Mouse (Mus musculus): ENCODE data around the gene Igf2bp1. TPM values are rescaled to one million over a fixed set of nuclear protein-coding genes. Genes with fewer than 3 reads are reported as not detected.

Gene Igf2bp1
- polyA plus RNA-seq (2017; shearing (Covaris generic)), result under 1 TPM in 1 of 2 experiments, not detected in 1; 0.24 TPM

- no peak for ATAC-seq
Measured at GRCm38 (mm10) chr11:96005403-96006271, at the start of gene Igf2bp1. Gene Igf2bp1, minus strand, starts transcription at chr11:96005940.

GRCm38 (mm10) chr11:96050854-96051253, 45.1 kb upstream of the Igf2bp1 start:
- ATAC-seq, result no peak

- no peak for ATAC-seq
Measured at GRCm38 (mm10) chr11:96049939-96050338, 44.2 kb upstream of the Igf2bp1 start.

GRCm38 (mm10) chr11:96047469-96048373, 42.0 kb upstream of the Igf2bp1 start:
- no peak for ATAC-seq

- ATAC-seq, result no peak
Measured at GRCm38 (mm10) chr11:96046793-96047192, 41.1 kb upstream of the Igf2bp1 start.

GRCm38 (mm10) chr11:96046028-96046427, 40.3 kb upstream of the Igf2bp1 start:
- no peak for ATAC-seq

GRCm38 (mm10) chr11:96044803-96045567, 39.2 kb upstream of the Igf2bp1 start:
- no peak for ATAC-seq

GRCm38 (mm10) chr11:96038560-96038959, 32.8 kb upstream of the Igf2bp1 start:
- no peak for ATAC-seq

- no peak for ATAC-seq
Measured at GRCm38 (mm10) chr11:96037499-96037898, 31.8 kb upstream of the Igf2bp1 start.

GRCm38 (mm10) chr11:96035133-96035532, 29.4 kb upstream of the Igf2bp1 start:
- ATAC-seq, result no peak

GRCm38 (mm10) chr11:96034596-96035052, 28.9 kb upstream of the Igf2bp1 start, which contains the start of gene Snf8:
Gene Snf8, plus strand, starts transcription at chr11:96034885.
- peak; percentile 85 for ATAC-seq

- ATAC-seq, result no peak
Measured at GRCm38 (mm10) chr11:96034116-96034515, 28.4 kb upstream of the Igf2bp1 start.

GRCm38 (mm10) chr11:96033264-96033663, 27.5 kb upstream of the Igf2bp1 start:
- ATAC-seq, result no peak

- ATAC-seq, result no peak
Measured at GRCm38 (mm10) chr11:96031701-96032100, 26.0 kb upstream of the Igf2bp1 start.

- ATAC-seq, result no peak
Measured at GRCm38 (mm10) chr11:96030571-96030970, 24.8 kb upstream of the Igf2bp1 start.

- ATAC-seq, result no peak
Measured at GRCm38 (mm10) chr11:96028130-96028529, 22.4 kb upstream of the Igf2bp1 start.

GRCm38 (mm10) chr11:96020622-96021021, 14.9 kb upstream of the Igf2bp1 start:
- no peak for ATAC-seq

GRCm38 (mm10) chr11:96017941-96018351, 12.2 kb upstream of the Igf2bp1 start:
- no peak for ATAC-seq

GRCm38 (mm10) chr11:96015421-96015820, 9.7 kb upstream of the Igf2bp1 start:
- no peak for ATAC-seq

GRCm38 (mm10) chr11:96011982-96012381, 6.2 kb upstream of the Igf2bp1 start:
- ATAC-seq, result no peak

GRCm38 (mm10) chr11:96008827-96009226, 3.1 kb upstream of the Igf2bp1 start:
- no peak for ATAC-seq

GRCm38 (mm10) chr11:96007516-96008235, 1.9 kb upstream of the Igf2bp1 start:
- ATAC-seq, result no peak

Measured in activated CD4-positive, CD25-positive, alpha-beta regulatory T cell, adult 4 months (primary cell).